8 mouse cellular contexts compared by ENCODE assay signal in the genomic region with DNA sequence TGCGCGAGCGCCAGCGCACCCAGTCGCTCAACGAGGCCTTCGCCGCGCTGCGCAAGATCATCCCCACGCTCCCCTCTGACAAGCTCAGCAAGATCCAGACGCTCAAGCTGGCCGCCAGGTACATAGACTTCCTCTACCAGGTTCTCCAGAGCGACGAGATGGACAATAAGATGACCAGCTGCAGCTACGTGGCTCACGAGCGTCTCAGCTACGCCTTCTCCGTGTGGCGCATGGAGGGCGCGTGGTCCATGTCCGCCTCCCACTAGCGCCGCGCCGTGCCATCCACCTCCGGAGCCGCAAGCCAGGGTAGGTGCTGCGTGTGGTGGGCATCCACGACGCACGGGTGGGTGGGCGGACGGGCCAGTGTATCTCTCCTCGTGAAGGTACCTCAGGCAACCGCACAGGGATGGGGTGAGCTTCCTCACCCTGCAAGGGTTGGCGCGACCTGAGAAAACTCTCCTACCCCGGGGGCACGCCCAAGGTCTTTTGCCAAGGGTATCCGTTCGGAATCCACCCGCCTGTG. TPM values are rescaled to one million over a fixed set of nuclear protein-coding genes. Genes with fewer than 3 reads are reported as not detected.
DNase-seq lines count a peak whose midpoint lies in the region; ATAC-seq and TF ChIP-seq lines count a peak whose summit lies in the region.

No protein-coding gene starts in this region.

- intact Hi-C loops in heart, adult 2 months (cut with DNase I), result no loop called here
- intact Hi-C loops in heart, postnatal 14 days (cut with DNase I), result no loop called here

- 2% methylated on average over 45 of the region's 45 CpGs for WGBS in heart, adult 2 months
- 2% methylated on average over 45 of the region's 45 CpGs for WGBS in intestine, embryonic 15.5 days
- WGBS in neural tube, embryonic 15.5 days, result 1% methylated on average over 45 of the region's 45 CpGs

- H3K4me3 ChIP-seq in heart, adult 2 months, result peak overlapping the region; percentile 45
- H3K4me3 ChIP-seq in intestine, embryonic 15.5 days (replicated peaks), result peak overlapping the region; percentile 56
- H3K4me3 ChIP-seq in neural tube, embryonic 15.5 days (replicated peaks), result peak overlapping the region; percentile 51

- no peaks in the 10 kb centered on the region for H3K9me3 ChIP-seq in intestine, embryonic 15.5 days
- no peaks in the 10 kb centered on the region for H3K9me3 ChIP-seq in neural tube, embryonic 15.5 days (replicated peaks)

- H3K9ac ChIP-seq in heart, adult 2 months (ENCODE audit: low read depth, low read length), result peak overlapping the region; percentile 1
- peak overlapping the region; percentile 54 for H3K9ac ChIP-seq in intestine, embryonic 15.5 days
- peak overlapping the region; percentile 47 for H3K9ac ChIP-seq in neural tube, embryonic 15.5 days (replicated peaks)

- H3K4me1 ChIP-seq in heart, adult 2 months (ENCODE audit: control insufficient read depth, insufficient read depth, low read length), result no peaks in the 10 kb centered on the region
- peaks cover 9% of the 10 kb centered on the region; the same call in 1 of the 2 replicates for H3K4me1 ChIP-seq in intestine, embryonic 15.5 days (replicated peaks)
- H3K4me1 ChIP-seq in neural tube, embryonic 15.5 days, result peaks cover 28% of the 10 kb centered on the region

- ATAC-seq in intestine, embryonic 15.5 days, result no peak
- ATAC-seq in neural tube, embryonic 15.5 days (ENCODE audit: low FRiP score), result peak; percentile 83

- no peak overlapping the region; the same call in 1 of the 2 replicates for H3K27ac ChIP-seq in heart, adult 2 months
- H3K27ac ChIP-seq in intestine, embryonic 15.5 days, result peak overlapping the region; percentile 54; the same call in 1 of the 2 replicates
- no peak overlapping the region for H3K27ac ChIP-seq in neural tube, embryonic 15.5 days (replicated peaks)

- no peaks in the 10 kb centered on the region for H3K79me2 ChIP-seq in heart, adult 2 months (replicated peaks; ENCODE audit: control insufficient read depth, insufficient read depth, low read length)

- DNase-seq in heart, adult 2 months, result peak in 1 of 2 experiments; percentile 13
- no peak for DNase-seq in heart, postnatal 14 days
- DNase-seq in right cerebral cortex, postnatal 25 days, result peak; percentile 46
- no peak for DNase-seq in right cerebral cortex, postnatal 10 days (ENCODE audit: low spot score in 2 of 2)
- DNase-seq in adrenal gland, postnatal 36 days, result no peak
- DNase-seq in cerebellum, adult 11-12 months, result no peak

- peak overlapping the region; percentile 93 for H3K4me2 ChIP-seq in intestine, embryonic 15.5 days (replicated peaks)
- H3K4me2 ChIP-seq in neural tube, embryonic 15.5 days, result peak overlapping the region; percentile 98

- no peak for TF ChIP-seq CTCF in heart, adult 2 months (IDR thresholded peaks at IDR 0.05)

- no peak for TF ChIP-seq EP300 in heart, adult 2 months (IDR thresholded peaks at IDR 0.05; ENCODE audit: insufficient read depth, low read depth, low read length)

- no peaks in the 10 kb centered on the region for H3K36me3 ChIP-seq in heart, adult 2 months (ENCODE audit: control insufficient read depth, insufficient read depth, low read length)
- H3K36me3 ChIP-seq in intestine, embryonic 15.5 days, result no peaks in the 10 kb centered on the region
- no peaks in the 10 kb centered on the region for H3K36me3 ChIP-seq in neural tube, embryonic 15.5 days

- H3K27me3 ChIP-seq in heart, adult 2 months (ENCODE audit: control insufficient read depth, insufficient read depth, low read length), result peaks cover 6% of the 10 kb centered on the region
- H3K27me3 ChIP-seq in intestine, embryonic 15.5 days (replicated peaks), result peaks cover 38% of the 10 kb centered on the region
- H3K27me3 ChIP-seq in neural tube, embryonic 15.5 days (replicated peaks), result peaks cover 52% of the 10 kb centered on the region

- TF ChIP-seq POLR2A in heart, adult 2 months (IDR thresholded peaks at IDR 0.05; ENCODE audit: insufficient read depth, low read depth, low read length), result no peak

RNA-seq across cellular contexts. Expression of a gene that starts 0.6 kb away (rescaled TPM):
- total RNA-seq in heart, adult 2 months (2021), result 1 to 10 TPM; 1.1 to 2.4 TPM
- polyA plus RNA-seq in heart, adult 2 months (2012; rRNA removed), result 2.5 and 4.7 TPM in 2 replicates
- total RNA-seq in heart, postnatal 14 days (2021), result 1 to 10 TPM; 2.5 to 4.4 TPM
- polyA plus RNA-seq in intestine, embryonic 15.5 days (2015; fragmentation: Nextera tagmentation; extraction: Ambion mirVana), result 4.8 and 5.8 TPM in 2 replicates
- polyA plus RNA-seq in neural tube, embryonic 15.5 days (2015; fragmentation: Nextera tagmentation; extraction: Ambion mirVana), result 2.8 and 4.8 TPM in 2 replicates
- 1 to 10 TPM; 2.5 to 4.0 TPM for total RNA-seq in adrenal gland, postnatal 36 days (2021)

Comparison
In these comparisons a context has a peak if more than half of its experiments do, and no peak if none do; other contexts are left out.
1. H3K9ac ChIP-seq: peak in every context shown above with its lines; median percentile 54 in intestine, embryonic 15.5 days; 47 in neural tube, embryonic 15.5 days; 1 in heart, adult 2 months.